Mouse (Mus musculus): Measurements from ENCODE around the gene Urod. TPM values are rescaled to one million over a fixed set of nuclear protein-coding genes. Genes with fewer than 3 reads are reported as not detected.

The Urod gene
- polyA plus RNA-seq, 1 experiment from 2014 or later, result 70.3 TPM

DNA sequence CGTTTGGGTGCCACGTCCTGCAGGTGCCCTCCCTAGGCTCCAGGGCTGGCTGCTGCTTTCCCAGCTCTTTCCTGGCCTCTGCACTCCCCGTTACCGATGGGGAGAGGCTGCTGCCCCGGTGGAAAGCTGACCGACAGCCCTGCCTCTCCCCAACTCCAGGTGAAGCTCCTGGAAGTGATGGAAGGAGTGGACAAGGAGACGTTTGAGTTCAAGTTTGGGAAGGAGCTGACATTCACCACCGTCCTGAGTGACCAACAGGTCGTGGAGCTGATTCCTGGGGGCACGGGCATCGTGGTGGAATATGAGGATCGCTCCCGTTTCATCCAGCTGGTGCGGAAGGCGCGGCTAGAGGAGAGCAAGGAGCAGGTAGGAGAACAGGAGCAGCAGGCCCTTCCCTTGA lies 7.7 kb upstream of the Urod start:
- 0 out of 2 replicates have a peak, but pooled peaks have one; percentile 10 for ATAC-seq

GRCm38 (mm10) chr4:116999513-117000154 lies 5.4 kb upstream of the Urod start:
- WGBS, result 91% methylated on average over 17 of the region's 17 CpGs
- H3K4me3 ChIP-seq (ENCODE audit: low read depth, low read length), result no peak overlapping the region
- no peak overlapping the region for H3K9ac ChIP-seq (ENCODE audit: low read length)
- H3K4me2 ChIP-seq (ENCODE audit: low read length), result no peak overlapping the region
- no peak overlapping the region for H3K27ac ChIP-seq (ENCODE audit: low read depth, low read length)
- peaks cover 11% of the 10 kb centered on the region for H3K4me1 ChIP-seq (ENCODE audit: control insufficient read depth, insufficient read depth, low read length)
- ATAC-seq, result no peak
- DNase-seq (ENCODE audit: low spot score), result no peak
- peaks cover 60% of the 10 kb centered on the region for H3K36me3 ChIP-seq (ENCODE audit: control insufficient read depth, insufficient read depth, low read length)
- no peaks in the 10 kb centered on the region for H3K27me3 ChIP-seq (replicated peaks; ENCODE audit: control insufficient read depth, insufficient read depth, low read length)
- no peaks in the 10 kb centered on the region for H3K9me3 ChIP-seq (replicated peaks; ENCODE audit: control insufficient read depth, low read length)

More for the DNA sequence above, 7.7 kb upstream of the Urod start:
- WGBS, result 93% methylated on average over 16 of the region's 16 CpGs
- Histone ChIP-seq H3K4me3 (ENCODE audit: low read depth, low read length) (no peak overlapping the region), H3K4me1 (ENCODE audit: control insufficient read depth, insufficient read depth, low read length) (no peaks in the 10 kb centered on the region), H3K36me3 (ENCODE audit: control insufficient read depth, insufficient read depth, low read length) (peaks cover 60% of the 10 kb centered on the region), H3K4me2 (ENCODE audit: low read length) (no peak overlapping the region), H3K9me3 (replicated peaks; ENCODE audit: control insufficient read depth, low read length) (no peaks in the 10 kb centered on the region), H3K9ac (ENCODE audit: low read length) (no peak overlapping the region), H3K27ac (ENCODE audit: low read depth, low read length) (no peak overlapping the region), H3K27me3 (replicated peaks; ENCODE audit: control insufficient read depth, insufficient read depth, low read length) (no peaks in the 10 kb centered on the region)
- no peak for DNase-seq (ENCODE audit: low spot score)

GRCm38 (mm10) chr4:116995798-116996135 lies 1.6 kb upstream of the Urod start:
- H3K27ac ChIP-seq (ENCODE audit: low read depth, low read length), result peak overlapping the region; percentile 82; the same call in 1 of the 2 replicates
- peak overlapping the region; percentile 95 for H3K4me3 ChIP-seq (ENCODE audit: low read depth, low read length)
- no peaks in the 10 kb centered on the region for H3K27me3 ChIP-seq (replicated peaks; ENCODE audit: control insufficient read depth, insufficient read depth, low read length)
- H3K9me3 ChIP-seq (replicated peaks; ENCODE audit: control insufficient read depth, low read length), result no peaks in the 10 kb centered on the region
- ATAC-seq (0 out of 2 replicates have a peak, but pooled peaks have one; percentile 0), DNase-seq (ENCODE audit: low spot score) (peak; percentile 40)
- peak overlapping the region; percentile 89 for H3K9ac ChIP-seq (ENCODE audit: low read length)
- H3K4me2 ChIP-seq (ENCODE audit: low read length), result peak overlapping the region; percentile 97
- H3K4me1 ChIP-seq (ENCODE audit: control insufficient read depth, insufficient read depth, low read length), result peaks cover 16% of the 10 kb centered on the region
- 1% methylated on average over 16 of the region's 16 CpGs for WGBS
- peaks cover 23% of the 10 kb centered on the region for H3K36me3 ChIP-seq (ENCODE audit: control insufficient read depth, insufficient read depth, low read length)

DNA sequence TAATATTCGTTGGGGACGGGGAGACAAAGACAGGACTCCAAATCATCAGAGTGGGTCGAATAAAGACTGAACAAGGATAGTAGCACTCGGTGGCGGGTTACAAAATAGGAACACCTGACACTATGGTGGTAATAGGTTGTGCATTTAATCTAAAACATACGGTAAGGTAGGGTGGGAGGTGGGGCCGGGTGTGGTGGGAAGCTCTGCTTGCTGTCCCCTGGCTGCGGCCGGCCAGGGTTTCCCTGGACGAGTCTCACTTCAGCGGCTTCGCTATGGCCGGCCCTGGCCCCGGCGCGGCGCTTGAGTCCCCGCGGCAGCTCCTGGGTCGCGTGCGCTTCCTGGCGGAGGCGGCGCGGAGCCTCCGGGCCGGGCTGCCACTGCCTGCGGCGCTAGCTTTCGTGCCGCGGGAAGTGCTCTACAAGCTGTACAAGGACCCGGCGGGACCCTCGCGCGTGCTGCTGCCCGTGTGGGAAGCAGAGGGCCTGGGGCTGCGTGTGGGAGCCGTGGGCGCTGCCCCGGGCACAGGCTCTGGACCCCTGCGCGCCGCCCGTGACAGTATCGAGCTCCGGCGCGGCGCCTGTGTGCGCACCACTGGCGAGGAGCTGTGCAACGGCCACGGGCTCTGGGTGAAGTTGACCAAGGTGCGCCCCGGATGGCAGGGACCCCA lies 1.1 kb upstream of the Urod start, which contains the start of gene Hectd3:
Hectd3 (plus strand) TSS at position 187 of the 667 bp plus-strand sequence.
- Histone ChIP-seq H3K9ac (ENCODE audit: low read length) (peak within 1 kb of the TSS; percentile 89), H3K4me2 (ENCODE audit: low read length) (peak within 1 kb of the TSS; percentile 97), H3K36me3 (ENCODE audit: control insufficient read depth, insufficient read depth, low read length) (peaks cover 23% of the 10 kb centered on the region), H3K9me3 (replicated peaks; ENCODE audit: control insufficient read depth, low read length) (no peaks in the 10 kb centered on the region), H3K27ac (ENCODE audit: low read depth, low read length) (peak within 1 kb of the TSS; percentile 82), H3K4me3 (ENCODE audit: low read depth, low read length) (peak within 1 kb of the TSS; percentile 95), H3K4me1 (ENCODE audit: control insufficient read depth, insufficient read depth, low read length) (peaks cover 16% of the 10 kb centered on the region), H3K27me3 (replicated peaks; ENCODE audit: control insufficient read depth, insufficient read depth, low read length) (no peaks in the 10 kb centered on the region)
- DNase-seq (ENCODE audit: low spot score), result peak; percentile 82
- ATAC-seq, result peak; percentile 67
- under 1% methylated on average over 53 of the region's 58 CpGs for WGBS

GRCm38 (mm10) chr4:116991366-116991765 lies 2.8 kb downstream of the Urod start:
- H3K4me1 ChIP-seq (ENCODE audit: control insufficient read depth, insufficient read depth, low read length), result peaks cover 15% of the 10 kb centered on the region
- DNase-seq (ENCODE audit: low spot score) (peak; percentile 87), ATAC-seq (no peak)
- no peak overlapping the region for H3K4me2 ChIP-seq (ENCODE audit: low read length)
- no peak overlapping the region for H3K9ac ChIP-seq (ENCODE audit: low read length)
- no peak overlapping the region for H3K27ac ChIP-seq (ENCODE audit: low read depth, low read length)
- no peaks in the 10 kb centered on the region for H3K9me3 ChIP-seq (replicated peaks; ENCODE audit: control insufficient read depth, low read length)
- H3K36me3 ChIP-seq (ENCODE audit: control insufficient read depth, insufficient read depth, low read length), result peaks cover 38% of the 10 kb centered on the region
- H3K27me3 ChIP-seq (replicated peaks; ENCODE audit: control insufficient read depth, insufficient read depth, low read length), result no peaks in the 10 kb centered on the region
- H3K4me3 ChIP-seq (ENCODE audit: low read depth, low read length), result no peak overlapping the region
- 12% methylated on average over 7 of the region's 7 CpGs for WGBS

DNA sequence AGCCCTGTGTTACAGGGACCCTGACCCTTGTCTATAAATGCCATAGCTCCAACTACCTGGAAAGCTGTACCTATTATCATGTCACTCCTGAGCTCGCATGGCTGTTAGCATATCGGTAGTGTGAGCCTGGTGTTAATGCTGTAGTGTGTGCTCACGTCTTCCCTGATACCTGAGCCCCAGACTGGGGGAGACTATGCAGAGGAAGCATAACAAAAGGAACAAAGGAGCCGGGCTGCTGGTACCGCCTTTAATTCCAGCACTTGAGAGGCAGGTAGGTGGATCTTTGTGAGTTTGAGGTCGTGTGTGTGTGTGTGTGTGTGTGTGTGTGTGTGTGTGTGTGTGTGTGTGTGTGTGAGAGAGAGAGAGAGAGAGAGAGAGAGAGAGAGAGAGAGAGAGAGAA lies 4.5 kb downstream of the Urod start:
- peaks cover 6% of the 10 kb centered on the region; the same call in 1 of the 2 replicates for H3K4me1 ChIP-seq (ENCODE audit: control insufficient read depth, insufficient read depth, low read length)
- DNase-seq (ENCODE audit: low spot score), result no peak
- H3K9me3 ChIP-seq (replicated peaks; ENCODE audit: control insufficient read depth, low read length), result no peaks in the 10 kb centered on the region
- peaks cover 53% of the 10 kb centered on the region for H3K36me3 ChIP-seq (ENCODE audit: control insufficient read depth, insufficient read depth, low read length)
- H3K27ac ChIP-seq (ENCODE audit: low read depth, low read length), result no peak overlapping the region
- no peaks in the 10 kb centered on the region for H3K27me3 ChIP-seq (replicated peaks; ENCODE audit: control insufficient read depth, insufficient read depth, low read length)
- no peak overlapping the region for H3K4me2 ChIP-seq (ENCODE audit: low read length)
- H3K4me3 ChIP-seq (ENCODE audit: low read depth, low read length), result no peak overlapping the region
- no peak overlapping the region for H3K9ac ChIP-seq (ENCODE audit: low read length)
- no peak for ATAC-seq
- 50% methylated on average over 6 of the region's 6 CpGs for WGBS

DNA sequence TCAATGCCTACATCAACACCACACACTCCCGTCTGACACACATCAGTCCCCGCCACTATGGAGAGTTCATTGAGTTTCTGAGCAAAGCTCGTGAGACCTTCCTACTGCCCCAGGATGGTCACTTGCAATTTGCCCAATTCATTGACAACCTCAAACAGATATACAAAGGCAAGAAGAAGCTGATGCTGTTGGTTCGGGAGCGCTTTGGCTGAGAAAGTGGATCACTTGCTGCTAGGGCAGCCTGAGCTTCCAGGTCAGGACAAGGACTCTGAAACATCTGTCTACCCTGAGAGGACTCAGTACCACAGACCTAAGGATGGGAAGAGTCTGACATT lies 7.1 kb downstream of the Urod start:
- H3K4me2 ChIP-seq (ENCODE audit: low read length), result no peak overlapping the region
- H3K27ac ChIP-seq (ENCODE audit: low read depth, low read length), result 0 out of 2 replicates have a peak overlapping the region, but pooled peaks have one; percentile 5
- H3K9me3 ChIP-seq (replicated peaks; ENCODE audit: control insufficient read depth, low read length), result no peaks in the 10 kb centered on the region
- no peaks in the 10 kb centered on the region for H3K4me1 ChIP-seq (ENCODE audit: control insufficient read depth, insufficient read depth, low read length)
- no peak overlapping the region for H3K4me3 ChIP-seq (ENCODE audit: low read depth, low read length)
- no peak for ATAC-seq
- no peaks in the 10 kb centered on the region for H3K27me3 ChIP-seq (replicated peaks; ENCODE audit: control insufficient read depth, insufficient read depth, low read length)
- DNase-seq (ENCODE audit: low spot score), result no peak
- H3K9ac ChIP-seq (ENCODE audit: low read length), result no peak overlapping the region
- 64% methylated on average over 5 of the region's 5 CpGs for WGBS
- peaks cover 63% of the 10 kb centered on the region for H3K36me3 ChIP-seq (ENCODE audit: control insufficient read depth, insufficient read depth, low read length)

- 61% methylated on average over 17 of the region's 17 CpGs for WGBS
Observed at GRCm38 (mm10) chr4:116986400-116987121, 7.7 kb downstream of the Urod start.

More at GRCm38 (mm10) chr4:116986400-116987121, 7.7 kb downstream of the Urod start:
- H3K9ac ChIP-seq (ENCODE audit: low read length), result no peak overlapping the region
- 0 out of 2 replicates have a peak overlapping the region, but pooled peaks have one; percentile 5 for H3K27ac ChIP-seq (ENCODE audit: low read depth, low read length)
- H3K4me2 ChIP-seq (ENCODE audit: low read length), result no peak overlapping the region
- H3K9me3 ChIP-seq (replicated peaks; ENCODE audit: control insufficient read depth, low read length), result no peaks in the 10 kb centered on the region
- ATAC-seq (peak; percentile 89), DNase-seq (ENCODE audit: low spot score) (peak; percentile 89)
- H3K27me3 ChIP-seq (replicated peaks; ENCODE audit: control insufficient read depth, insufficient read depth, low read length), result no peaks in the 10 kb centered on the region
- no peak overlapping the region for H3K4me3 ChIP-seq (ENCODE audit: low read depth, low read length)
- no peaks in the 10 kb centered on the region for H3K4me1 ChIP-seq (ENCODE audit: control insufficient read depth, insufficient read depth, low read length)
- H3K36me3 ChIP-seq (ENCODE audit: control insufficient read depth, insufficient read depth, low read length), result peaks cover 69% of the 10 kb centered on the region

All from forebrain, embryonic 14.5 days (tissue).